Mouse (Mus musculus): ENCODE measurements at regions not wholly inside any gene's neighbourhood (a gene's known extent, or its start where the extent isn't known, plus 50 kb on each side); places are given as distances from the start of the nearest gene placed in this dataset.

GRCm38 (mm10) chr4:55243091-55244058 lies 106.5 kb upstream of the Rad23b start:
- Histone ChIP-seq H3K36me3 (ENCODE audit: control insufficient read depth, insufficient read depth, low read length) (no peaks in the 10 kb centered on the region), H3K27me3 (ENCODE audit: control insufficient read depth, insufficient read depth, low read length) (no peaks in the 10 kb centered on the region), H3K4me1 (ENCODE audit: control insufficient read depth, insufficient read depth, insufficient read length, low read length) (no peaks in the 10 kb centered on the region), H3K4me3 (ENCODE audit: low read depth, low read length) (no peak overlapping the region), H3K27ac (ENCODE audit: insufficient read depth, low read depth, low read length) (no peak overlapping the region)
- WGBS: 70% methylated on average over 14 of the region's 14 CpGs
- TF ChIP-seq POLR2A (IDR thresholded peaks at IDR 0.05; ENCODE audit: low read depth, low read length) (no peak), CTCF (IDR thresholded peaks at IDR 0.05; ENCODE audit: extremely low read depth, insufficient read length, insufficient replicate concordance, low read depth, low read length) (no peak)

- no peaks in the 10 kb centered on the region for H3K36me3 ChIP-seq (ENCODE audit: control insufficient read depth, insufficient read depth, low read length)
- no peaks in the 10 kb centered on the region for H3K4me1 ChIP-seq (ENCODE audit: control insufficient read depth, insufficient read depth, insufficient read length, low read length)
- TF ChIP-seq CTCF (IDR thresholded peaks at IDR 0.05; ENCODE audit: extremely low read depth, insufficient read length, insufficient replicate concordance, low read depth, low read length) (no peak), POLR2A (IDR thresholded peaks at IDR 0.05; ENCODE audit: low read depth, low read length) (no peak)
- H3K27ac ChIP-seq (ENCODE audit: insufficient read depth, low read depth, low read length): no peak overlapping the region
- H3K4me3 ChIP-seq (ENCODE audit: low read depth, low read length): no peak overlapping the region
- no peaks in the 10 kb centered on the region for H3K27me3 ChIP-seq (ENCODE audit: control insufficient read depth, insufficient read depth, low read length)
- 76% methylated on average over 10 of the region's 10 CpGs for WGBS
Observed at GRCm38 (mm10) chr4:55245789-55246188, 104.1 kb upstream of the Rad23b start.

- no peaks in the 10 kb centered on the region for H3K4me1 ChIP-seq (ENCODE audit: control insufficient read depth, insufficient read depth, insufficient read length, low read length)
- 27% methylated on average over 3 of the region's 3 CpGs for WGBS
- TF ChIP-seq POLR2A (IDR thresholded peaks at IDR 0.05; ENCODE audit: low read depth, low read length) (no peak), CTCF (IDR thresholded peaks at IDR 0.05; ENCODE audit: extremely low read depth, insufficient read length, insufficient replicate concordance, low read depth, low read length) (no peak)
- H3K36me3 ChIP-seq (ENCODE audit: control insufficient read depth, insufficient read depth, low read length): no peaks in the 10 kb centered on the region
- H3K4me3 ChIP-seq (ENCODE audit: low read depth, low read length): no peak overlapping the region
- H3K27ac ChIP-seq (ENCODE audit: insufficient read depth, low read depth, low read length): no peak overlapping the region
- no peaks in the 10 kb centered on the region for H3K27me3 ChIP-seq (ENCODE audit: control insufficient read depth, insufficient read depth, low read length)
Observed at GRCm38 (mm10) chr4:55250334-55250733, 99.5 kb upstream of the Rad23b start.

- Histone ChIP-seq H3K27me3 (ENCODE audit: control insufficient read depth, insufficient read depth, low read length) (no peaks in the 10 kb centered on the region), H3K4me1 (ENCODE audit: control insufficient read depth, insufficient read depth, insufficient read length, low read length) (no peaks in the 10 kb centered on the region), H3K27ac (ENCODE audit: insufficient read depth, low read depth, low read length) (no peak overlapping the region), H3K36me3 (ENCODE audit: control insufficient read depth, insufficient read depth, low read length) (no peaks in the 10 kb centered on the region), H3K4me3 (ENCODE audit: low read depth, low read length) (no peak overlapping the region)
- TF ChIP-seq CTCF (IDR thresholded peaks at IDR 0.05; ENCODE audit: extremely low read depth, insufficient read length, insufficient replicate concordance, low read depth, low read length) (no peak), POLR2A (IDR thresholded peaks at IDR 0.05; ENCODE audit: low read depth, low read length) (no peak)
- WGBS: 66% methylated on average over 5 of the region's 5 CpGs
Observed at GRCm38 (mm10) chr4:55251546-55251945, 98.3 kb upstream of the Rad23b start.

GRCm38 (mm10) chr4:55253769-55254168 lies 96.1 kb upstream of the Rad23b start:
- Histone ChIP-seq H3K36me3 (ENCODE audit: control insufficient read depth, insufficient read depth, low read length) (no peaks in the 10 kb centered on the region), H3K27me3 (ENCODE audit: control insufficient read depth, insufficient read depth, low read length) (no peaks in the 10 kb centered on the region), H3K4me1 (ENCODE audit: control insufficient read depth, insufficient read depth, insufficient read length, low read length) (no peaks in the 10 kb centered on the region), H3K27ac (ENCODE audit: insufficient read depth, low read depth, low read length) (no peak overlapping the region), H3K4me3 (ENCODE audit: low read depth, low read length) (no peak overlapping the region)
- TF ChIP-seq CTCF (IDR thresholded peaks at IDR 0.05; ENCODE audit: extremely low read depth, insufficient read length, insufficient replicate concordance, low read depth, low read length): no peak
- TF ChIP-seq POLR2A (IDR thresholded peaks at IDR 0.05; ENCODE audit: low read depth, low read length): no peak
- WGBS: 74% methylated on average over 8 of the region's 8 CpGs

GRCm38 (mm10) chr4:55271965-55272630 lies 77.7 kb upstream of the Rad23b start:
- WGBS: 46% methylated on average over 8 of the region's 8 CpGs
- H3K27ac ChIP-seq (ENCODE audit: insufficient read depth, low read depth, low read length): no peak overlapping the region
- H3K27me3 ChIP-seq (ENCODE audit: control insufficient read depth, insufficient read depth, low read length): no peaks in the 10 kb centered on the region
- no peak for TF ChIP-seq POLR2A (IDR thresholded peaks at IDR 0.05; ENCODE audit: low read depth, low read length)
- TF ChIP-seq CTCF (IDR thresholded peaks at IDR 0.05; ENCODE audit: extremely low read depth, insufficient read length, insufficient replicate concordance, low read depth, low read length): no peak
- no peaks in the 10 kb centered on the region for H3K4me1 ChIP-seq (ENCODE audit: control insufficient read depth, insufficient read depth, insufficient read length, low read length)
- H3K4me3 ChIP-seq (ENCODE audit: low read depth, low read length): no peak overlapping the region
- no peaks in the 10 kb centered on the region for H3K36me3 ChIP-seq (ENCODE audit: control insufficient read depth, insufficient read depth, low read length)

Data from small intestine, adult 2 months (tissue).